Mouse (Mus musculus) fat pad, adult 2 months (tissue): ENCODE measurements around the gene Chst11.

Experiments
- DNase-seq: peaks from one replicate; pipeline ENCODE4 v3.0.0-alpha.2; 2011; ENCODE audit warnings: low read depth, low spot score; ENCODE audit errors: extremely low read depth

Chst11 gene

DNA sequence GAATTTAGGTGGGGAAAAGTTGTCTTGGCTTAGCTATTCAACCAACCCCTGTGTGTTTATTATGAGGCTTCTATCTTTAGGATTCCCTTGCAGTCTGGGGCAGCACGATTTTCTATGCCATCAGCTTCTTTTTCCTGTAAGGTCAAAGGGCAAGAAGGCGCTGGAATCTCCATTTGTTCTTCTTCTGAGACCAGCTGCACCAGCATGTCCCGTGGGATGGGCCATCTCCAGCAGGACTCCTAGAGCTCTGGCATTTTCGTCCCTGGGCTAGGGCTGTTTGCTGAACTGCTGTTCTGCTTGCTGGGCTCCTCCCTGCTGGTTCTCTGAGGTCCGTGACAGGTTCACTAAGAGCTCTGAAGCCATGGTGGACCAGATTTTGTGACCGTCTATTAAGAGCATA is 45.6 kb downstream of the Chst11 start:
- DNase-seq: no peak

DNA sequence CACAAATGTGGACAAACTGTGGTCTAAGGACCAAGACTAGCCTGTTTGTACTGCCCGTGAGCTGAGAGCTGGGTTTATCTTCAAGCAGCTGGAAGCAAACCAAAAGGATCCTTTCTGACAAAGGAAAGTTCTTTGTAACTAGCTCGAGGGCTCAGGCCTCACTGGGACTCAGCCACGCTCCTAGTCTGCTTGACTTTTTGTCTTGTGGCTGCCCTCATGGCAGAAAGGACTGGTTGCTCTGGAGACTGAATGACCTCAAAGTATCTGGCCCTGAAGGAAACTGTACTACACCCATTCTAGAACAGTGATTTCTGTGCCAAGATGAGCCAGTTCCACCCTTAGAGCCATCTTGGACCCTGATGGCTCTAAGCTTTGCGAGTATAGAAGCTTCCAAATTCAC is 46.3 kb downstream of the Chst11 start:
- no peak for DNase-seq

GRCm38 (mm10) chr10:83032559-83032958 is 47.3 kb downstream of the Chst11 start:
- DNase-seq: peak; percentile 87

- no peak for DNase-seq
Observed at GRCm38 (mm10) chr10:83036340-83037045, 51.2 kb downstream of the Chst11 start.

DNA sequence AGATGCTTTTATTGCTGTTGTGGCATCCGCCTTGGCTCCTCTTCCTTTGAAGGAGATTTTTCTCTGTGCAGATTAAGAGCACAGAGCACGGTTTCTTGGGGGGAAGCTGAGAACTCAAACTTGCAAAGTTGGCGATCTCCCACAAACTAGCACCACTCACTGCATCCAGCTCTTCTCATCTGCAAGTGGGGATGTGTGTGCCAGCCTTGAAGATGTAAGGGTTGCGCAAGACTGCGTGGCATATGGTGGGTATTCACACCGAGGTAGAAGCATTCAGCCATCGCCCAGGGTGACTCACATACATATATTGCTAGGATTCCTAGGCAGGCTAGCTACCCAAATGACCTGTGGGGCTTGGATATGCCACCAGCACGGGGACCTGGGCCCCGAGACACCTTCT is 52.9 kb downstream of the Chst11 start:
- DNase-seq: no peak

GRCm38 (mm10) chr10:83039414-83039813 is 54.1 kb downstream of the Chst11 start:
- no peak for DNase-seq

DNA sequence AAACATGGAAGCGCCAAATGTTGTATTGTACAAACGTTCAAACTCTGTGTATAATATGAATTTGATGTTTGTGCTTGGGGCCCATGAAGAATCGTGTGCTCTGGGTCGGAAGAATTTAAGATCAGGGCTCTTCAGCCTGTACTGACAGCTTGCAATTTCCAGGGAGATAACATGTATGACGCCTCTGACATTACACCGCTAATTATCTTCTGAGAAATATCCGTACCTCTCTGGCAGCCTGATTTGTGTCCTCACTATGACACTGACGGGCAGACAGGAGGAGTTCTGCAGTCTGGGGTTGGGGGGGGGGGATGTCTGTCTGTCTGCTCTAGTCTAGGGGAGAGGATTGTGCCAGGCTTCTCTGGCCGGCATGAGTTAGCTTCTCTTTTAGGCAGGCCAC is 56.6 kb downstream of the Chst11 start:
- DNase-seq: no peak

DNA sequence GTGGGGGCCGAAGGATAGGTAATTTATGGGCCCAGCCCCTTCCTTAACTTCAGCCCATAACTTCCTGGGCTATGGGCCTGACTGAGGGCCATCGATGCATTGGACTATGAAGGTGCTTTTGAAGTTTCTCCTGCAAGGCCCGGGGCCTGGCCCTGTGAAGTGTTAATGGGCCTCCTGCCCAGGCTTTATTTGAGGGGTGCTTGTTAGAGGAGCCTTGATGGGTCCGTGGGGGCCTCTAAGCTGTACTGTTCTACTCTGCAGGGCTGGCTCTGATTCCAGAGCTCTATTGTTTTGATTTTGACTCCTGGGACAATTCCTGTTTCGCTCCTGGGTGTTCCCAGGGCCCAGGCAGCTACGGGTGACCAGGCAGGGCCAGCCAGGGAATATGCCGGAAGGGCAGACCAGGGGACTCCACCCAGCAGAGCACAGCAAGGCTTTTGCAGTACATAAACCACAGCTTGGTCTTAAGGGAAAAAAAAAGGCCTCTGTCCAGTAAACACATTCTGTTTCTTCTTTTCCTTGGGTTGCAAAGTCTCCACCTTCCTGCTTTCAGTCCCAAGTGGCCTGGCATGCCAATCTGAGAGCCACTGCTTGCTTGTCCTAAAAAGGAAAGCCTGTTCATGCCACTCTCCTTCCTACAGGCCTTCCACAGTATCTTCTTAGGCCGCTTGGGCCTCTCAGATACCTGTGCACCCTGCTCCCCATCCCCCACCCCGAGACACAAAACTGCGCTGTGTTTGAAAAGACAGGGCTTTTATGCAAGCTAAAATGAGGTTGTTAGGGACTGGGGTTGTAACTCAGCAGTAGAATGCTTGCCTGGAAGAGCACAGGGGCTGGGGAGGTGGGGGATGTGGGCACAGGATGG is 57.5 kb downstream of the Chst11 start:
- no peak for DNase-seq

GRCm38 (mm10) chr10:83043478-83044259 is 58.4 kb downstream of the Chst11 start:
- no peak for DNase-seq

DNA sequence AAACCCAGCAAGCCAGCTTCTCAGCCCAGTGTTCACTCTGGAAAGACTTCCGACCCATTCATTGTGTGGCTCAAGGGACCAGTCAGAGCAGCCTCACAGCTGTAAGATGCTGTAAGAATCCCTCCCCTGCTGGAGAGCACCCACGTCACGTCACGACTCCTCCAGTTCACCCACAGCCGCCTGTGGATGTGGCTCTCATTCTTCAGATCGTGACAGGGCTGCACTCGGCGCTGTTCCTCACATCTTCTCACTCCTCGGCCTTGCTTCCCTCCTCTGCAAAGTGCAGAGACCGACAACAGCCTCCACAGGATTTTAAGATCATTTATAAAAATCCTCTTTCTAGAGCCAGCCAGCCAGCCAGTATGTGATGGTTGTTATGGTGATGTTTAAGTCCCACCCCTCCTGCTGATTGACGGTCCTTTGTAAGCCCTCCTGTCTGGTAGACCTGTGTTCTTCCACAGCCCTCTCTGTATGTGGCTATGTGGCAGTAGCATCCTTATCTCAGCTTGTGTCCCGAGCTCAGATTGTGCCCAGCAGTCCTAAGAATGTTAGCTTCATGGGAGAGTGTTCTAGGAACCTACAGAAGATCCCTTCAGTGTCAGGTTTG is 64.0 kb downstream of the Chst11 start:
- DNase-seq: no peak

DNA sequence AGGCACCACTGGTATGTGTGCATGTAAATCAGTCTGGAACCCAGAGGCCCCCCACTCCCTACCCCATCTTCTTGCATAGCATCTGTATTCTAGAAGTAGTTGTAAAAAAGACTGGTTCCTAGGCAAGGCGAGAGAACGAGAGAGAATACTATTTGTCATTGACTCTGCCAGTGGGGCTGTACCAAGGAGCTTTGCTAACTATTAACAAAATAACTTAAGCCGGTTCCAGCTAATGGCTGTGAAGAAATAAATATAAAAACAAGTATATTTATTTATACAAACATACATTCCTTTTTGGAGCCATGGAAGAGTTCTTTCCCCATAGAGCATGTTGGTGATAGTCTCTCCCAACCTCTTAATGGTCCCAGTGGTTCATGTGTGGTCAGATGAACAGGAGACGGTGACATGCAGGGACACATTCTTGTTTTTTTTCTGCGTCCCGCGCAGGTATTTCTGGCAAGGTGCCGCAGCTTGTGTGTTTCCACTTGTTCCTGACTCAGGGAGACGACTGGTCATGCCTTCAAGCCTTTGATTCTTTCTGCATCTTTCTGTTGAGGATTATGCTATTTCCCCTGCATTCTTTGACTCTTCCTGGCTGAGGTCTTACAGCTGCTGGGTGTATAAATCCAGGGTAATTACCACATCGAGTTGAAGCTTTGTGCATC is 68.7 kb downstream of the Chst11 start:
- DNase-seq: peak; percentile 50

DNA sequence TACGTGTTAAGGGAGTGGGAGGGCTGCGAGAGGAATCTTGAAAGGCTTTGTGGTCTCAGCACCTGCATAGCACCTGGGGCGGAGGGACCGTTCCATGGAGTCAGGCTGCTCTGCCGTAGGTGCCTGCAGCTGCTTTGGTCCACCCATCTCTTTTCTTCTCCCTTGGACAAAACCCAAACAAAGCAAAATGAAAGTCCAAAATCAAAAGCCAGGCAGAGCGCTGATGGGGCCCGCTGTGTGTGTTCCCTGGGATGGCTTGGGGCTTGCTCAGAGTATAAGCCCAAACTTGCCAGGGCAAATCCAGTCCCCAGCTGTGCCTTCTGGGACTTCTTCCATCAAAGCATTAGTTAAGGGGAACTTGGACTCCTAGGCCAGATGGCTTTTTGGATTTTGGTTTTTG is 71.0 kb downstream of the Chst11 start:
- peak; percentile 62 for DNase-seq

DNA sequence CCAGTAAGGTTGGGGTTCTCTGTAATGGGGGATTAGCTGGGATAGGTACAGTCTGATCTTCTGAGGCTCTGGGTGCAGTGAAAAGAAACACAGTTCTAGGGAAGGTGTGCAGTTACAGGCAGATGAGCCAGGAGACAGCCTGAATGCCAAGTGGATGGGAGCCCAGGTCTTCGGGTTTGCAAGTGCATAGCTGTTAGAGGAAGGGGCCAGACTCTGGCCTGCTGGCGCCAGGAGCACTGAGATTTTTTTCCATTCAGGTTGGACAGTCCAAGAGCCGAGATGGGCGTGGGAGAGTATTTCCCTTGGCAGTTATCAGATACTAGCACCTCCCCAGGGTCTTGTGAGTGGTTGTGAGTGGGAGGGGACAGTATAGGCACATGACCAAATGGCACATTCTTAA is 71.6 kb downstream of the Chst11 start:
- DNase-seq: peak; percentile 93

- no peak for DNase-seq
Observed at GRCm38 (mm10) chr10:83060066-83060782, 74.9 kb downstream of the Chst11 start.

GRCm38 (mm10) chr10:83062315-83062714 is 77.0 kb downstream of the Chst11 start:
- DNase-seq: no peak

- DNase-seq: no peak
Observed at GRCm38 (mm10) chr10:83064796-83065195, 79.5 kb downstream of the Chst11 start.

DNA sequence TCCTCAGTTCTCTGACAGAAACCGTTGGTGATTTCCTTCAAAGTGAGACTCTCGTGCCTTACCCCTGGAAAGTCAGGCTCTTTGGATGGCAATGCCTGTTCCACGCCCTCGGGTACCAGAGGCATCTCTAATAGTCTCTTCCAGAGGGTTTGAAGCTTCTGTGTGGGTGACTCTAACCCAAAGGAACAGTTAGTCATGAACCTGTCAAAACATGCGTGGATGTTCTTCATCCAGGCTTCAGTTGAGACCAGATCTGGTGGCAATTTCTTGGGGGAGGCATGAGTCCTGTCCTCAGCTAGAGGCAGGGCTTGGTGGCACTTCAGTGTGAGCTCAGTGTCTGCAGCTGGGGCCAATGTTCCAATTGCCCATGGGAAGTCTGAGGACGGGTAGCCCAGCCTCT is 80.9 kb downstream of the Chst11 start:
- no peak for DNase-seq

DNA sequence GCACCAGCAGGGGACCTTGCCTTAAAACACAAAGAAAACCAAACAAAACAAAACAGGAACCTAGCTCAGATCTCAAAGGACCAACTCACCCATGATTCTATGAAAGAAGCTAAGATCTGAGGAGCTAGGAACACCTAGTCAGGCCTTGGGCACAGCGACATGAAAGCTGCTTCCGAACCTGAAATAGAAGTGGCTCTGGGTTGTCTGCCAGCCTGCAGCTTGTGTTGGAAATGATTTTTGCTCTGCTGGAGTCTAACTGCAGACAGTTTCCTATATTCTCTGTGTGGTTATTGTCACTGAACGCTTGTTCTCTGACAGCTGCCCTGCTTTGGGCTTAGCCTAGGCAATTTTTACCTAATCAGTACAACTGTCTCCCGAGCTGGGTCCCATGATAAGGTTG is 82.0 kb downstream of the Chst11 start:
- DNase-seq: no peak

DNA sequence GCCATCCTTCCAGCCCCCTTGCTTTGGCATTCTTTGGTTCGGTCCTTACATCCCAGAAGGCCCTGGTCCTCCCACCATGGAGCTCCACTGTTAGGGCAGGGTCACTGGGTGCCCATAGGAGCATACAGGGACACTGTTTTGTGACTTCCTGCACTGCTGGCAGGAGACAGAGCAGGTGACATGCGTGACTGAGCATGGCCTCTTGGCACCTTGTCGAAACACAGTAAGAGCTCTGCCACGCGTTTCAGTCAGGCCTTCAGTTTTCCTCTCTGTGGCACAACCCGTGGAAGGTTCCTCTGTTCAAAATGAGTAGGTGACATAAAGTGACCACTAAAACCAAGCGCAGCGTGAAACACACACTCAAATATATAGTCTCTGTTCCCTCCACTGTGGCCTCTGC is 83.2 kb downstream of the Chst11 start:
- no peak for DNase-seq

DNA sequence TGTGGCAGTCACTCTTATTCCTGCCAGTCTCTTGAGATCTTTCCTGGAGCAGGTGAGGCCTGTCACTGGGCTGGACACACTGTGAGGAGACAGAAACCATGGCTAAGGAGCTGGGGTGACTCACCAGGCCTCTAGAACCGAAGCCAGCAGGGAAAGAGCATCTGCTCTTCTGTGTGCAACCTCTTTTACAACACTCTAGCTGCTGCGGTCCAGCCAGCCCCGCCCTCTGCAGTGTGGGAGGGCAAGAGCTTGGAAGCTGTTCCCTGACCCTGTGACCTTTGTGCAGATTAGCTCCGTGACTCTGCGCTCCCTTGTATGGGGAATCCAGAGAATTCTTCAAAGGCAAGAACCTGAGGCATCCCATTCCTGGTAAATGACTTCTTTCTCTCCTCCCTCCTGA is 84.5 kb downstream of the Chst11 start:
- no peak for DNase-seq
